Mouse (Mus musculus) liver, embryonic 14.5 days (tissue): ENCODE results near the gene Dync1li1.

Source experiments
- CTCF ChIP-seq: IDR thresholded peaks from 2 replicates; pipeline ENCODE4 v1.5.1; 2016; ENCODE audit warnings: antibody characterized with exemption, low read depth, control low read depth
- EP300 ChIP-seq: IDR thresholded peaks from 2 replicates; pipeline ENCODE4 v1.6.1; 2016; ENCODE audit warnings: antibody characterized with exemption, low read depth

DNA sequence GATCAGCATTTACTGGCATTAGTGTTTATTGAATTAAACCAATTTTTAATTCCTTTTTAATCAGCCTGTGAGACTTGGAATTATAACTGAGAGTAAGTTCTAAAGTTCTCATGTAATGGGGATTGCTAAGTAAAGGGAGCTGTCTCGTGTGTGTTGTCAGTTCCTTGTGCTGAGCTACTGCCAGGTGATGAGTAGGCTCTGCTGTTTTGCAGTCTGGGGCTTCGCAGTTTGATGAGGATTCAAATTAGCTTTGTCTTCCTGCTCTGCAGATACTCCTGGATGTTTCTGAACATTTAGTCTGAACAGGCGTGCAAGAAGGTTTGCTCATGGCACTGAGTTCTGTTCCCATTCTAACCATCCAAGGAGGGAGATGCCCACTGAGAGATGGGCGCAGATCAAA, 8.5 kb downstream of the Dync1li1 start:
- TF ChIP-seq CTCF (no peak), EP300 (no peak)
